Mouse (Mus musculus): ENCODE measurements around the gene Bin2.

DNA sequence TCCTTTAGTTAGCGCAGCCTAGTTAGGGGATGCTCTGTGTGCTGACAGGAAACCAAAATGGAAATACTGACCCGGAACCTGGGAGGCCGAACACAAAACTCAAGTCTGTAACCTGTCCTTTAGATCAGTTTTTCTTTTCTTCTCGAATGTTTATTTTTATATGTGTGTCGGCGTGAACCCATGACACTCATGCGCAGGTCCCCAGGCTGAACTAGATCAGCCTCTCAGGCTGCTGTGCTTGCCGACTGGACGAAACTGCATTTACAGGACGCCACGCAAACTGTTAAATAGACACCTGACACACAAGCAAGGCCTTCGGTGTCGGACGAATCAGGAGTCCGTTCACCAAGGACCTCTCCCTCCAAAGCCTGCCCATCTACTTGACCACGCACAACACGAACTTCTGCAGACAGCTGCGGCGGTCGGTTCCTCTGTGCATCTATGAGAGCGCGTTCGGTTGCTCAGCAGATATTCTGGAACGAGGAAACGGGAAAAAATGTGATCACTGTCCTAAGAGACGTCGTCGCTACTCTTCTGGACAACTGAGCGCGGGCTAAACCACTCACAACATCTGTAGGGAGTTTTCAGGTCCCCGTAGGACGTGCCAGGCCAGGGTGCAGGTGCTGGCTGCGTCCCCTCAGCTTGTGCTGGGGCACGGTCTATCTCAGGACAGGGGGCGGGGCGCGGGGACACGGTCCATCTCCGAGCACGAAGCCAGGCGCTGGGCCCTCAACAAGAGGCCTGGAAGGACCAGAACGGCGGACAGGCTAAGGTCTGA lies 54.9 kb downstream of the Bin2 start:
- no peak for TF ChIP-seq CTCF (IDR thresholded peaks at IDR 0.05; ENCODE audit: insufficient read depth, low read length)
- 0 out of 2 replicates have a peak, but pooled peaks have one; percentile 38 for TF ChIP-seq POLR2A (IDR thresholded peaks at IDR 0.05; ENCODE audit: borderline replicate concordance, extremely low read depth, low read depth, low read length)
